Mouse (Mus musculus) embryonic fibroblast, embryonic 13.5 days (primary cell): ENCODE measurements at regions not wholly inside any gene's neighbourhood (a gene's known extent, or its start where the extent isn't known, plus 50 kb on each side); places are given as distances from the start of the nearest gene placed in this dataset.

Experiments
- H3K27ac ChIP-seq: 2 replicates; pipeline ENCODE4 v1.5.1; 2012; ENCODE audit warnings: low read length, control low read depth, inconsistent platforms; ENCODE audit not compliant: insufficient read depth
- H3K4me1 ChIP-seq: 2 replicates; pipeline ENCODE4 v1.6.1; 2011; ENCODE audit warnings: low read length; ENCODE audit not compliant: control insufficient read depth, insufficient read depth
- H3K4me3 ChIP-seq: 2 replicates; pipeline ENCODE4 v1.5.1; 2011; ENCODE audit warnings: mild to moderate bottlenecking, control low read depth, low read length; ENCODE audit not compliant: insufficient read depth
- CTCF ChIP-seq: IDR thresholded peaks from 2 replicates; pipeline ENCODE4 v1.5.1; 2011; ENCODE audit warnings: mild to moderate bottlenecking, control low read depth, low read length, moderate library complexity, borderline replicate concordance; ENCODE audit not compliant: insufficient read depth
- POLR2A ChIP-seq: IDR thresholded peaks from 2 replicates; pipeline ENCODE4 v1.6.1; 2011; ENCODE audit warnings: low read depth, mild to moderate bottlenecking, control low read depth, low read length, moderate library complexity

DNA sequence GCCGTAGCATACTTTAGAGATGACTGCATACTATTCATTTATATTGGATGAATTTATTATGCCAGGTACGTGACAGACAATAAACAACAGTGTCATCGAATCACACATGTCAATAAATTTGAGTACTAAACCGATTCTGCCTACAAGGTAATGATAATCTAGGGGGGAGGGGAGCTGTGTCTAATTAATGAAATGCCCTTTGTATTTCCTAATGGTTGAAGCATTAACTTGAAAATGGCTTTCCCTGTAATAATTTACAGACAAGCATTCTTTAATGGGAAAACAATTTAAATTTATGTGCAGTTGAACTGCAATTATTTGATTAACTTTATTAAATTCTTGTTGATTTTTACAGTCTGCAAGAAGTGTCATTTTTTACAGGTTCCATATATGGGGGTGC, 429.5 kb downstream of the Pdzrn4 start:
- H3K27ac ChIP-seq: no peak overlapping the region
- H3K4me3 ChIP-seq: no peak overlapping the region
- TF ChIP-seq POLR2A (no peak), CTCF (no peak)
- no peaks in the 10 kb centered on the region for H3K4me1 ChIP-seq
